Mouse (Mus musculus): ENCODE measurements around the gene Naaa. TPM values are rescaled to one million over a fixed set of nuclear protein-coding genes. Genes with fewer than 3 reads are reported as not detected.

Gene Naaa
- polyA plus RNA-seq, 1 experiment = 26.7 TPM

DNA sequence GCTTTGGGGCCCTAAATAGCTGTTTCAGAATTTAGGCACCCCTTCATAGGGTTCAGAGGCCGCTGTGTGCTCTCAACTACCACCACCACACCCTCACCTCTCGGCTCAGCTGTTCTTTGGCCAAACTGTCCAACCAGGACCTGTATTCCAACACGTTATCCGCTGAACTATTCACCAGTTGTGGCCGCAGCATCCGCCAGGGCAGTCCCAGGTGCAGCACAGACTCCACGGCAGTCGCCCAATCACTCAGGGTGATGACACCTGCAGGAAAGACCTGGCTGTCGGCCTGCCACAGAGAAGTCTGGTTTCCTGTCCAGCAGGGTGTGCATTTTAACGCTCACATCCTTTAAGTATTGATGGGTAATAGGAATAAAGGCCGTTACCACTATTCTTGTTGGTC lies 47.7 kb downstream of the Naaa start:
- TF ChIP-seq POLR2A (IDR thresholded peaks at IDR 0.05; ENCODE audit: low read depth, low read length) (no peak), CTCF (conservative IDR thresholded peaks at IDR 0.05; ENCODE audit: insufficient read depth, insufficient read length, low read depth, low read length) (no peak)
- Histone ChIP-seq H3K36me3 (ENCODE audit: control insufficient read depth, insufficient read depth, low read length) (no peaks in the 10 kb centered on the region), H3K27ac (ENCODE audit: insufficient read depth, low read depth, low read length) (no peak overlapping the region), H3K4me3 (ENCODE audit: insufficient read depth, low read depth, low read length) (no peak overlapping the region), H3K4me1 (ENCODE audit: control insufficient read depth, insufficient read depth, low read length) (no peaks in the 10 kb centered on the region), H3K27me3 (replicated peaks; ENCODE audit: control insufficient read depth, insufficient read depth, low read length) (no peaks in the 10 kb centered on the region)
- 86% methylated on average over 11 of the region's 11 CpGs for WGBS
- no peak for DNase-seq

DNA sequence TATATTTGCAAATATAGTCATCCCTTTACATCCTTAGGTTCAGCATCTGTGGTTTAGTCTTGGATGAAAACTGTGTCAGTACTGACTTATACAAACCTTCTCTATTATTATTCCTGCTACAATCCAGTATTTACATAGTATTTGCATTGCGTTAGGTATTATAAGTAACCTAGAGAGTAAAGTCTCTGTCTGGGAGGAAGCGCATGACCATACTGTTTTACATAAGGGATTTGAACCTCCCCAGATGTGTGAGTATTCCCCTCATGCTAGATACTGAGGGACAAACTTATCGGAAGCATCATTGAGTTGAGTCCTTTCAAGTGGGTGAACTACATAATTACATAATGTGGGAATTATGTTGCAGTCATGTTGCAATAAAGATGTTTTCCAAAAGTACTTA lies 48.5 kb downstream of the Naaa start:
- H3K4me3 ChIP-seq (ENCODE audit: insufficient read depth, low read depth, low read length) = no peak overlapping the region
- no peaks in the 10 kb centered on the region for H3K27me3 ChIP-seq (replicated peaks; ENCODE audit: control insufficient read depth, insufficient read depth, low read length)
- H3K36me3 ChIP-seq (ENCODE audit: control insufficient read depth, insufficient read depth, low read length) = no peaks in the 10 kb centered on the region
- DNase-seq = no peak
- H3K27ac ChIP-seq (ENCODE audit: insufficient read depth, low read depth, low read length) = no peak overlapping the region
- 95% methylated on average over 3 of the region's 3 CpGs for WGBS
- TF ChIP-seq POLR2A (IDR thresholded peaks at IDR 0.05; ENCODE audit: low read depth, low read length) = no peak
- no peak for TF ChIP-seq CTCF (conservative IDR thresholded peaks at IDR 0.05; ENCODE audit: insufficient read depth, insufficient read length, low read depth, low read length)
- no peaks in the 10 kb centered on the region for H3K4me1 ChIP-seq (ENCODE audit: control insufficient read depth, insufficient read depth, low read length)

DNA sequence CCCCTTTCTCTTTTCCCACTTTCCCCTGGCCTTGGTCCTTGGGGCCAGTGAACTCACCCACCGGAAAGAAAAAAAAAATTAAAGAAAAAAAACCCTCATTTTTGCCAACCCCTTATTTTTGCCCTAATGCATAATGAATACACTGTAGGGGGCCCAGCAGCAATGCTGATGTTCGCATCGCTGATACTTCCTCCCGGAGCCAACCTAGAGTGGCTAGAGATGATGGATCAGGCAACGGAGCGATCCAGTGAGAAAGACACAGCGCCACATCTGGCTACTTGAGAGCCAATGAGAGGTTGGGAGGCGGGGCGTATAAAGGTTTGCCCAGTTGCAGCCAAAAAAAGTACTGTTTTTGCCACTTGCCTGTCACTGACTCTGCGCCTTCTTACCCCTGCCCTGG lies 49.2 kb downstream of the Naaa start:
- 72% methylated on average over 10 of the region's 10 CpGs for WGBS
- no peak for TF ChIP-seq POLR2A (IDR thresholded peaks at IDR 0.05; ENCODE audit: low read depth, low read length)
- Histone ChIP-seq H3K4me3 (ENCODE audit: insufficient read depth, low read depth, low read length) (no peak overlapping the region), H3K36me3 (ENCODE audit: control insufficient read depth, insufficient read depth, low read length) (no peaks in the 10 kb centered on the region), H3K4me1 (ENCODE audit: control insufficient read depth, insufficient read depth, low read length) (no peaks in the 10 kb centered on the region), H3K27me3 (replicated peaks; ENCODE audit: control insufficient read depth, insufficient read depth, low read length) (no peaks in the 10 kb centered on the region), H3K27ac (ENCODE audit: insufficient read depth, low read depth, low read length) (no peak overlapping the region)
- DNase-seq = no peak

DNA sequence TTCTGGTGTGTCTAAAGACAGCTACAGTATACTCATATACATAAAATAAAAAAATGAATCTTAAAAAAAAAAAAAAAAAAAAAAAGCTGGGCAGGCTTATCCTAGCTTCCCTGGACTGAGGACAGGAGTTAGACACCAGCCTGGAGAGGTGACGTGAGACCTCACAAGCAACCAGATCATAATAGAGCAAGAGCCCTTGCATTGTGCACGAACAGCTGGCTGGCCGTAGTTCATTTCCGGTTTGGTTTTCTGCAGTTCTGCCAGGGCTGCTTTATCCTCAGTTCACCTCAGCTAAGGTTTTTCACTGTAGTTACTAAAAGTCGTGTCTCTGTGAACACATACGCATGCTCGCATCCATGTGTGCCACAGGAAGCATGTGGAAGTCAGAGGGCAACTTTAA lies 50.2 kb downstream of the Naaa start:
- Histone ChIP-seq H3K36me3 (ENCODE audit: control insufficient read depth, insufficient read depth, low read length) (no peaks in the 10 kb centered on the region), H3K27ac (ENCODE audit: insufficient read depth, low read depth, low read length) (no peak overlapping the region), H3K4me1 (ENCODE audit: control insufficient read depth, insufficient read depth, low read length) (no peaks in the 10 kb centered on the region), H3K27me3 (replicated peaks; ENCODE audit: control insufficient read depth, insufficient read depth, low read length) (no peaks in the 10 kb centered on the region), H3K4me3 (ENCODE audit: insufficient read depth, low read depth, low read length) (no peak overlapping the region)
- TF ChIP-seq CTCF (conservative IDR thresholded peaks at IDR 0.05; ENCODE audit: insufficient read depth, insufficient read length, low read depth, low read length) = no peak
- TF ChIP-seq POLR2A (IDR thresholded peaks at IDR 0.05; ENCODE audit: low read depth, low read length) = no peak
- no peak for DNase-seq
- 75% methylated on average over 7 of the region's 7 CpGs for WGBS

DNA sequence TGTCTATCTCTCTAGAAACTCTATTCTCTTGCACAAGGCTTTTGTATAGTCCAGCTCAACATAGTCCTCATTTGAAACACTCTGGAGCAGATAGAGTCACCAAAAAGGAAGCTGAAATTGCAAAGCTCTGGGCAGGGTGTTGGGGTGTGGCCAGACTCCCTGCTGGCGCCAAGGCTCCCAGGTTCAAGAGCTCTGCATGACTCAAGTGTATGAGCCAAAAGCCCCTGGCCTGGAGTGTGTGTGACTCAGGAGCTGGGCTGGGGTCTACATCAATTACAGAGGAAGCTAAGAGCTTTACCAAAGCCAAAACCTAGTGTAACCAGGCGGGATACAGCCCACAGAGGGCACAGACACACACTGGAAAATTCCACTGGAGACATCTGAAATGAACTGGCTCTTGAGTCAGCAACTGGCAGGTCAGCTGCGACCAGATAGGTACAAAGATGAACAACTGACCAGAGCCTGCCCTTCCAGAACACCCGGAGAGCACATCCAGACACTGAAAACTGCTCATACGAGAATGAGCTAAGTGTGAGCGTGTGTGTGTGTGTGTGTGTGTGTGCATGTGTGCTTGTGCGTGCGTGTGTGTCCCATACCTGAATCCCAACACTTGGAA lies 57.6 kb downstream of the Naaa start:
- peak overlapping the region; percentile 41 for H3K27ac ChIP-seq (ENCODE audit: insufficient read depth, low read depth, low read length)
- H3K27me3 ChIP-seq (replicated peaks; ENCODE audit: control insufficient read depth, insufficient read depth, low read length) = no peaks in the 10 kb centered on the region
- WGBS = 66% methylated on average over 8 of the region's 8 CpGs
- peak; percentile 56 for DNase-seq
- no peaks in the 10 kb centered on the region for H3K4me1 ChIP-seq (ENCODE audit: control insufficient read depth, insufficient read depth, low read length)
- TF ChIP-seq POLR2A (IDR thresholded peaks at IDR 0.05; ENCODE audit: low read depth, low read length) (no peak), CTCF (conservative IDR thresholded peaks at IDR 0.05; ENCODE audit: insufficient read depth, insufficient read length, low read depth, low read length) (no peak)
- no peak overlapping the region for H3K4me3 ChIP-seq (ENCODE audit: insufficient read depth, low read depth, low read length)
- no peaks in the 10 kb centered on the region for H3K36me3 ChIP-seq (ENCODE audit: control insufficient read depth, insufficient read depth, low read length)

DNA sequence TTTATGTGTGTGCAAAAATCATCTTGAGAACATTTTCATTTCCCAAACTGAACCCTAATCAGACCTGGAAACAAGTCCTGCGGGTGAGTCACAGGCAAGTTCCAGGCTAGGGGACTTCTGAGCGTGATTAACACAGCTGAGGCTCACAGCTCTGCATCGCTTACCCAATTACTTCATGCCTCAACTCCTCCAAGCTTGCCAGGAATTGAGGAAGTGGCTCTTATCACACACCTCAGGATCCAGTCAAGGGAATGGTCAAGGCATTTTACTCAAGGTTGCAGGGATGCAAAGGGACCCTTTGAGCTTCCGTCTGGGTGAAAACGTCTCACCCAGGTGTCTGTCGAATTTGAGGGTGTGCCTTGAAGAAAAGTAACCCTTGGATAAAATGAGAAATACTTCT lies 58.1 kb downstream of the Naaa start:
- DNase-seq = peak; percentile 26
- Histone ChIP-seq H3K36me3 (ENCODE audit: control insufficient read depth, insufficient read depth, low read length) (no peaks in the 10 kb centered on the region), H3K4me3 (ENCODE audit: insufficient read depth, low read depth, low read length) (no peak overlapping the region), H3K4me1 (ENCODE audit: control insufficient read depth, insufficient read depth, low read length) (no peaks in the 10 kb centered on the region), H3K27ac (ENCODE audit: insufficient read depth, low read depth, low read length) (peak overlapping the region; percentile 41; the same call in 1 of the 2 replicates), H3K27me3 (replicated peaks; ENCODE audit: control insufficient read depth, insufficient read depth, low read length) (no peaks in the 10 kb centered on the region)
- TF ChIP-seq CTCF (conservative IDR thresholded peaks at IDR 0.05; ENCODE audit: insufficient read depth, insufficient read length, low read depth, low read length) (no peak), POLR2A (IDR thresholded peaks at IDR 0.05; ENCODE audit: low read depth, low read length) (no peak)
- WGBS = 56% methylated on average over 6 of the region's 6 CpGs

- no peak overlapping the region for H3K4me3 ChIP-seq (ENCODE audit: insufficient read depth, low read depth, low read length)
- H3K36me3 ChIP-seq (ENCODE audit: control insufficient read depth, insufficient read depth, low read length) = no peaks in the 10 kb centered on the region
- no peaks in the 10 kb centered on the region for H3K27me3 ChIP-seq (replicated peaks; ENCODE audit: control insufficient read depth, insufficient read depth, low read length)
- TF ChIP-seq POLR2A (IDR thresholded peaks at IDR 0.05; ENCODE audit: low read depth, low read length) = no peak
- no peak for TF ChIP-seq CTCF (conservative IDR thresholded peaks at IDR 0.05; ENCODE audit: insufficient read depth, insufficient read length, low read depth, low read length)
- 67% methylated on average over 17 of the region's 17 CpGs for WGBS
- no peak for DNase-seq
- H3K4me1 ChIP-seq (ENCODE audit: control insufficient read depth, insufficient read depth, low read length) = no peaks in the 10 kb centered on the region
- H3K27ac ChIP-seq (ENCODE audit: insufficient read depth, low read depth, low read length) = no peak overlapping the region
Observed at GRCm38 (mm10) chr5:92218915-92219793, 58.8 kb downstream of the Naaa start.
